Mouse (Mus musculus) testis, adult 2 months (tissue): Measurements from ENCODE around the gene Susd2.

Source experiments
- CTCF ChIP-seq: fragments of 200-500 bp; IDR thresholded peaks from 2 replicates; pipeline ENCODE4 v1.5.1; 2012; ENCODE audit warnings: low read depth, mild to moderate bottlenecking, inconsistent platforms, low read length, moderate library complexity; ENCODE audit not compliant: control insufficient read depth, insufficient read depth, insufficient replicate concordance
- POLR2A ChIP-seq: fragments of 200-500 bp; IDR thresholded peaks from 2 replicates; pipeline ENCODE4 v1.6.1; 2012; ENCODE audit warnings: low read depth, mild to moderate bottlenecking, inconsistent platforms, low read length, moderate library complexity; ENCODE audit not compliant: control insufficient read depth

DNA sequence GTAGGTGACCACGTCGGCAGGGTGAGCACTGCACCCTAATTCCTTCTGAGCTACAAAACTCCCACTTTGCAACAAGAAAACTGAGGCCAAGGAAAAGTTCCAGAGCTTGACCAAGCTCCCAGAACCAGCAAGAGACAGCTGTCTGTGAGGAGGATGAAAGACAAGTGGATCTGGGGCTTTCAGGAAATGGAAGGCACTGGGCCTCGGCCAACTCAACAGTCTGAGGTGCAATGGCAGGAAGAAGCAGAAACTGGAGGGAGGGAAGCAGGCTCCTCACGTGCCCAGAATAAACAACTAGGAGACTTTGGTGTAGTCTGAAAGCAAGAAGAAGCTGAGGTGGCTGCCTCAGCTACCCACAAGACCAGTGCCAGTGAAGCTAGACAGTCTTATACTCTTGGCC lies 42.9 kb upstream of the Susd2 start:
- TF ChIP-seq CTCF (no peak), POLR2A (no peak)
